Mouse (Mus musculus): Measurements from ENCODE around the gene Nkx3-2. TPM values are rescaled to one million over a fixed set of nuclear protein-coding genes. Genes with fewer than 3 reads are reported as not detected.

The Nkx3-2 gene
- polyA plus RNA-seq, 1 experiment from 2014 or later: 0.36 TPM

- no peak for ATAC-seq (ENCODE audit: insufficient number of reproducible peaks, low FRiP score, low TSS enrichment, low read depth)
- Histone ChIP-seq H3K9ac (no peak overlapping the region), H3K4me2 (replicated peaks) (no peak overlapping the region), H3K4me1 (no peaks in the 10 kb centered on the region), H3K27me3 (peaks cover 69% of the 10 kb centered on the region), H3K36me3 (no peaks in the 10 kb centered on the region), H3K4me3 (replicated peaks) (no peak overlapping the region), H3K27ac (replicated peaks) (no peak overlapping the region), H3K9me3 (replicated peaks) (no peaks in the 10 kb centered on the region)
- WGBS: 4% methylated on average over 14 of the region's 15 CpGs
Observed at GRCm38 (mm10) chr5:41744898-41745780, 19.2 kb downstream of the Nkx3-2 start.

- H3K4me2 ChIP-seq (replicated peaks): no peak overlapping the region
- H3K9ac ChIP-seq: no peak overlapping the region
- H3K27ac ChIP-seq (replicated peaks): no peak overlapping the region
- no peak for ATAC-seq (ENCODE audit: insufficient number of reproducible peaks, low FRiP score, low TSS enrichment, low read depth)
- H3K4me3 ChIP-seq (replicated peaks): no peak overlapping the region
- H3K9me3 ChIP-seq (replicated peaks): no peaks in the 10 kb centered on the region
- H3K4me1 ChIP-seq: no peaks in the 10 kb centered on the region
- peaks cover 60% of the 10 kb centered on the region for H3K27me3 ChIP-seq
- H3K36me3 ChIP-seq: no peaks in the 10 kb centered on the region
- WGBS: 13% methylated on average over 7 of the region's 7 CpGs
Observed at GRCm38 (mm10) chr5:41744234-41744633, 20.1 kb downstream of the Nkx3-2 start.

GRCm38 (mm10) chr5:41738817-41739216 lies 25.5 kb downstream of the Nkx3-2 start:
- 50% methylated on average over 6 of the region's 6 CpGs for WGBS
- Histone ChIP-seq H3K27ac (replicated peaks) (no peak overlapping the region), H3K9ac (no peak overlapping the region), H3K27me3 (peaks cover 6% of the 10 kb centered on the region), H3K4me1 (no peaks in the 10 kb centered on the region), H3K4me2 (replicated peaks) (no peak overlapping the region), H3K9me3 (replicated peaks) (no peaks in the 10 kb centered on the region), H3K36me3 (no peaks in the 10 kb centered on the region), H3K4me3 (replicated peaks) (no peak overlapping the region)
- no peak for ATAC-seq (ENCODE audit: insufficient number of reproducible peaks, low FRiP score, low TSS enrichment, low read depth)

GRCm38 (mm10) chr5:41737039-41737438 lies 27.3 kb downstream of the Nkx3-2 start:
- no peak overlapping the region for H3K27ac ChIP-seq (replicated peaks)
- no peak overlapping the region for H3K9ac ChIP-seq
- no peaks in the 10 kb centered on the region for H3K4me1 ChIP-seq
- no peaks in the 10 kb centered on the region for H3K36me3 ChIP-seq
- no peaks in the 10 kb centered on the region for H3K27me3 ChIP-seq
- ATAC-seq (ENCODE audit: insufficient number of reproducible peaks, low FRiP score, low TSS enrichment, low read depth): no peak
- H3K9me3 ChIP-seq (replicated peaks): no peaks in the 10 kb centered on the region
- H3K4me2 ChIP-seq (replicated peaks): no peak overlapping the region
- H3K4me3 ChIP-seq (replicated peaks): no peak overlapping the region
- 46% methylated on average over 5 of the region's 5 CpGs for WGBS

- no peaks in the 10 kb centered on the region for H3K9me3 ChIP-seq (replicated peaks)
- H3K27ac ChIP-seq (replicated peaks): no peak overlapping the region
- whole genome bisulfite sequencing: 82% methylated on average over 1 of the region's 1 CpGs
- H3K4me2 ChIP-seq (replicated peaks): no peak overlapping the region
- H3K4me1 ChIP-seq: no peaks in the 10 kb centered on the region
- H3K27me3 ChIP-seq: no peaks in the 10 kb centered on the region
- H3K4me3 ChIP-seq (replicated peaks): no peak overlapping the region
- no peak overlapping the region for H3K9ac ChIP-seq
- H3K36me3 ChIP-seq: no peaks in the 10 kb centered on the region
- no peak for ATAC-seq (ENCODE audit: insufficient number of reproducible peaks, low FRiP score, low TSS enrichment, low read depth)
Observed at GRCm38 (mm10) chr5:41727017-41727416, 37.3 kb downstream of the Nkx3-2 start.

GRCm38 (mm10) chr5:41725573-41725972 lies 38.7 kb downstream of the Nkx3-2 start:
- Histone ChIP-seq H3K36me3 (no peaks in the 10 kb centered on the region), H3K9ac (no peak overlapping the region), H3K9me3 (replicated peaks) (no peaks in the 10 kb centered on the region), H3K4me2 (replicated peaks) (no peak overlapping the region), H3K4me3 (replicated peaks) (no peak overlapping the region), H3K27me3 (no peaks in the 10 kb centered on the region), H3K4me1 (no peaks in the 10 kb centered on the region), H3K27ac (replicated peaks) (no peak overlapping the region)
- no peak for ATAC-seq (ENCODE audit: insufficient number of reproducible peaks, low FRiP score, low TSS enrichment, low read depth)
- WGBS: 66% methylated on average over 6 of the region's 6 CpGs

Other genes with a start within 250 kb of the Nkx3-2 start
- 70.5 and 75.1 TPM in 2 replicates for gene Rab28, start 56.3 kb downstream of the Nkx3-2 start, polyA plus RNA-seq (2015; fragmentation: Nextera tagmentation; extraction: Ambion mirVana)
- gene Bod1l, start 79.8 kb upstream of the Nkx3-2 start, polyA plus RNA-seq (2015; fragmentation: Nextera tagmentation; extraction: Ambion mirVana): 24.9 and 26.7 TPM in 2 replicates

All from embryonic facial prominence, embryonic 15.5 days (tissue).